Mouse (Mus musculus): ENCODE data around the gene Diexf.

GRCm38 (mm10) chr1:193132385-193132784 is 2.3 kb upstream of the Diexf start:
- TF ChIP-seq CTCF (IDR thresholded peaks at IDR 0.05; ENCODE audit: low read depth, low read length) (no peak), POLR2A (IDR thresholded peaks at IDR 0.05; ENCODE audit: borderline replicate concordance, low read depth, low read length) (no peak)
